Mouse (Mus musculus) lung, adult 2 months (tissue): Measurements from ENCODE around the gene Nr1h2. TPM values are rescaled to one million over a fixed set of nuclear protein-coding genes. Genes with fewer than 3 reads are reported as not detected.
A peak's percentile ranks its signal among the peaks of the same experiment; 100 is the strongest.

Experiments used
- DNase-seq: peaks from one replicate; pipeline ENCODE4 v3.0.0; 2022
- H3K4me1 ChIP-seq: fragments of 200-500 bp; 2 replicates; pipeline ENCODE4 v1.6.1; 2011; ENCODE audit warnings: low read length; ENCODE audit not compliant: control insufficient read depth, insufficient read depth
- H3K4me3 ChIP-seq: fragments of 200-500 bp; replicated peaks from 2 replicates; pipeline ENCODE3; 2011; ENCODE audit warnings: low read depth, mild to moderate bottlenecking, control low read depth, low read length; ENCODE audit errors: extremely low read depth
- CTCF ChIP-seq: fragments of 200-500 bp; IDR thresholded peaks from 2 replicates; pipeline ENCODE4 v1.5.1; 2011; ENCODE audit warnings: mild to moderate bottlenecking, low read length, control low read depth; ENCODE audit not compliant: insufficient read depth
- POLR2A ChIP-seq: fragments of 200-500 bp; IDR thresholded peaks from 2 replicates; pipeline ENCODE4 v1.6.1; 2011; ENCODE audit warnings: low read depth, mild to moderate bottlenecking, control low read depth, low read length, borderline replicate concordance; ENCODE audit errors: extremely low read depth
- WGBS: fragments of 180-500 bp; shearing (Covaris S2); methylation state at CpG from one replicate; pipeline ENCODE4 v1.1.7; 2018; 5-methylcytosine and 5-hydroxymethylcytosine counted together
- polyA plus RNA-seq: library from polyadenylated mRNA; depleted of rRNA; stranded (reverse); fragments of >200 nt; gene quantifications from 2 replicates; pipeline ENCODE4 v1.2.3, GENCODE M21; 2012

Gene Nr1h2
- polyA plus RNA-seq, 1 experiment, result 194 TPM

DNA sequence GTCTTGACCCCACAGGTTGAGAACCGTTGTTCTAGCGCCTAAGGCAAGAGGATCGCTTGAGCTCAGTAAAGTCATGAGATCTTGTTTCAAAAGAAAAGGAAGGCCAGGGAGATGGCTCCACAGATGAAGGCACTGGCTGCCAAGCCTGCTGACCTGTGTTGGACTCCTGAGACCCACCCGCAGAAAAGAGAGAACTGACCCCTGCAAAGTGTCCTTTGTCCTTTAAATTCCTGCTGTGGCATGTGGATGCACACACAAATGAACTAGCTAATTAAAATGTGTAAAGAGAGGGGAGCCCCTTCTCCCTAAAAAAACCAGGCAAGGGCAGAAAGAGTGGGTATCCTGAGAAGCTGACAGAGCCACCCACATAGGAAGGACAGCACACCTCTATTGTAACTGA is 18.1 kb upstream of the Nr1h2 start:
- Histone ChIP-seq H3K4me3 (no peak overlapping the region), H3K4me1 (no peaks in the 10 kb centered on the region; the same call in 1 of the 2 replicates)
- 60% methylated on average over 4 of the region's 4 CpGs for WGBS
- TF ChIP-seq CTCF (no peak), POLR2A (no peak)
- DNase-seq, result peak; percentile 4

- no peak overlapping the region for H3K4me3 ChIP-seq
- 66% methylated on average over 6 of the region's 6 CpGs for WGBS
- no peaks in the 10 kb centered on the region; the same call in 1 of the 2 replicates for H3K4me1 ChIP-seq
- TF ChIP-seq CTCF (no peak), POLR2A (no peak)
- DNase-seq, result peak; percentile 5
These were observed 17.2 kb upstream of the Nr1h2 start for GRCm38 (mm10) chr7:44570989-44571388.

GRCm38 (mm10) chr7:44568803-44569202 is 15.1 kb upstream of the Nr1h2 start:
- DNase-seq, result peak; percentile 4
- WGBS, result 50% methylated on average over 9 of the region's 9 CpGs
- H3K4me3 ChIP-seq, result no peak overlapping the region
- no peak for TF ChIP-seq POLR2A
- TF ChIP-seq CTCF, result no peak
- H3K4me1 ChIP-seq, result no peaks in the 10 kb centered on the region; the same call in 1 of the 2 replicates

- no peaks in the 10 kb centered on the region for H3K4me1 ChIP-seq
- no peak for DNase-seq
- no peak overlapping the region for H3K4me3 ChIP-seq
- 52% methylated on average over 6 of the region's 6 CpGs for WGBS
- no peak for TF ChIP-seq POLR2A
- TF ChIP-seq CTCF, result no peak
These were observed 11.7 kb upstream of the Nr1h2 start for GRCm38 (mm10) chr7:44565414-44565813.

- TF ChIP-seq POLR2A (no peak), CTCF (no peak)
- DNase-seq, result no peak
- H3K4me1 ChIP-seq, result no peaks in the 10 kb centered on the region
- H3K4me3 ChIP-seq, result no peak overlapping the region
- 79% methylated on average over 10 of the region's 10 CpGs for WGBS
These were observed 10.7 kb upstream of the Nr1h2 start for GRCm38 (mm10) chr7:44564486-44564885.

- peak; percentile 19 for DNase-seq
These were observed 9.5 kb upstream of the Nr1h2 start for GRCm38 (mm10) chr7:44563284-44563683.

DNA sequence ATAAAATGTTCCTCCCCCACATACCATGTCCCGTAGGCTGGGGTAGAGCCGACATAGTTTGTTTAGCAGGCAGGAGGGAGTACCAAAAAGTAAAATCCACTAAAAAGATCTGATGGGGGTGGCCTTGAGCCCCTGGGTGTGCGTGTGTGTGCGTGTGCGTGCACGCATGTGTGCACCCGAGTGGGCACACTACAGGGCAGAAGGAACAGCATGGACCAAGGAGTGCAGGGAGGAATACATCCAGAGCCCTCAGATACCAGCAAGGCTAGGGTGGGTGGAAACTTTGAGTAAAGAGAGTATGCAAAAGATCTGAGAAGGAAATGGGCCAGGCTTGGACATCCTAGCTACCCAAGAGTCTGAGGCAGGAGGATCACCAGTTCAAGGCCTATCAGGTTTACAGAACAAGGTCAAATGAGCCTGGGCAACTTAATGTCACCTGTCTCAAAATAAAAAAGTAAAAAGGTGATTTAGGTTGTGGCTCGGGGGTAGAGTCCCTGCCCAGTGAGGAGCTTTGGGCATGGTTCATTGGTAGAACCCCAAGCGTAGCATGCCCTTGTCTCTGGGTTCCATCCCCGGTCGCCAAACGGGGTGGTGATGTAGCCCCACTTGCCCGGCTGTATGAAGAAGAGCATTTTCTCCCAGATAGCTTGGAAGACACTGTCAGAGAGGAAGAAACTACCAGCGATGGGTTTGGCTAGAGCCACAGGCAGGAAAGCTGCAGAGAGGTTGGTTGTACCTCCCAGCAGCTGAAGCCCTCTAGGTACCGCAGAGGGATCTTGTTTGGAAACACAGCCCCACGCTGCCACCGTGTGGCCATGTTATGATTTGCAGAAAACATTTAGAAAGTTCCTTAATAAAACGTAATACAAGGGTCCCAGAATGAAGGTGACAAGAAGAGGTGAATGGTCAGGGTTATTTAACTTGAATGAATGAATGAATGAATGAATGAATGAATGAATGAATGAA is 7.0 kb upstream of the Nr1h2 start:
- DNase-seq, result peak; percentile 70
- H3K4me1 ChIP-seq, result no peaks in the 10 kb centered on the region
- H3K4me3 ChIP-seq, result no peak overlapping the region
- TF ChIP-seq CTCF, result peak; percentile 88
- no peak for TF ChIP-seq POLR2A
- WGBS, result 50% methylated on average over 18 of the region's 18 CpGs

More at GRCm38 (mm10) chr7:44563284-44563683, 9.5 kb upstream of the Nr1h2 start:
- TF ChIP-seq CTCF (no peak), POLR2A (peak; percentile 21; the same call in 1 of the 2 replicates)
- H3K4me1 ChIP-seq, result no peaks in the 10 kb centered on the region
- no peak overlapping the region for H3K4me3 ChIP-seq
- WGBS, result 31% methylated on average over 8 of the region's 8 CpGs

DNA sequence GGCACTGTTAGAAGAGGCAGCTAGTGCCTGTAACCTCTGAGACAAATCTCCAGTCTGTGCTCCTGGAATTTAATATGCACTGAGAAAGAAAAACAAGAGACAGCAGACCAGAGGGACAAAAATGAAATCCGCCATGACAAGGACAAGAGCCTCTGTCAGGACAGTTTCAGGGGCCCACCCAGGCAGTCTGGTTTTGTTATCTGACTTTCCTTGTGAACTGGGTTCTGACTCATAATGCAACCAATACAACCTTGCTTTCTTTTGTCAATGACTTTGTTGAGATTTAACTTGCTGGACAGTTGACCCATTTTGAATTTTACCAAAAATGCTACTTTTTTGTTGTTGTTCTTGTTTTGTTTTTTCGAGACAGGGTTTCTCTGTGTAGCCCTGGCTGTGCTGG is 3.9 kb upstream of the Nr1h2 start:
- no peak for TF ChIP-seq CTCF
- TF ChIP-seq POLR2A, result no peak
- WGBS, result 64% methylated on average over 2 of the region's 2 CpGs
- no peaks in the 10 kb centered on the region; the same call in 1 of the 2 replicates for H3K4me1 ChIP-seq
- H3K4me3 ChIP-seq, result no peak overlapping the region
- DNase-seq, result no peak

DNA sequence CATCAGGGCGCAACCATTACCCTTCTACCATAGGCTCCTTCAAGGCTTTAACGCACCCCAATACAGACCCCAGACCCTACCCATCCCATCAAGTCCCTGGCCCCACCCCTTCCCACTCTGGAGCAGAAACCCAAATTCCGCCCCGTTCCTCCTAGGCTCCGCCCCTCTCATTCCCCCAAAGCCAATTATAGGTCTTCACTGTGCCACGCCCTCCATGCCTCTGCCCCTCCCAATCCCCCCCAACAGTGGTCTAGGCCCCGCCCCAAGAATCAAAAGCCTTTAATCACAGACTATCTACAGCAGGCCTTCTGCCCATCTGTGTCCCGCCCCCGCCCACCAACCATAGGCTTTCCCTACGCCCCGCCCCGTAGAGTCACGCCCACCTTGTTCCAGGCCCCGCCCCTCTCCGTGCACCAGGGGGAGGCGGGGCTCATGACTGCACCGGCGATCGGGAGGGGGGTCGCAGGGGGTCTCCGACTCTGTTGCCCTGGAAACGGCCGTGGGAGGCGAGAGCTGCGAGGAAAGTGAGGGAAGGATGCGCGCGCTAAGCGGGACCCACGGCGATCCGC is 471 bp downstream of the Nr1h2 start:
- 1% methylated on average over 31 of the region's 32 CpGs for WGBS
- TF ChIP-seq CTCF, result no peak
- TF ChIP-seq POLR2A, result no peak
- peak; percentile 72 for DNase-seq
- H3K4me1 ChIP-seq, result no peaks in the 10 kb centered on the region; the same call in 1 of the 2 replicates
- H3K4me3 ChIP-seq, result peak overlapping the region; percentile 93
